Mouse (Mus musculus) stomach, postnatal 0 days (tissue): ENCODE measurements around the gene Sox4. TPM values are rescaled to one million over a fixed set of nuclear protein-coding genes. Genes with fewer than 3 reads are reported as not detected.

Experiments
- ATAC-seq: fragments of 200-750 bp; cut with Nextera tagmentation; 2 replicates; pipeline ENCODE4 v1.8.0; 2017; ENCODE audit not compliant: low FRiP score, low TSS enrichment
- DNase-seq: peaks from one replicate; pipeline ENCODE4 v3.0.0-alpha.2; 2016; ENCODE audit warnings: low spot score
- H3K27ac ChIP-seq: fragments of 300-500 bp; sonication (generic); replicated peaks from 2 replicates; pipeline ENCODE4 v1.5.1; 2014; ENCODE audit warnings: mild to moderate bottlenecking, control low read depth
- H3K27me3 ChIP-seq: fragments of 300-500 bp; sonication (generic); 2 replicates; pipeline ENCODE4 v1.6.1; 2014; ENCODE audit warnings: low read length; ENCODE audit not compliant: control insufficient read depth, insufficient read depth
- H3K36me3 ChIP-seq: fragments of 300-500 bp; sonication (generic); 2 replicates; pipeline ENCODE4 v1.6.1; 2014; ENCODE audit warnings: low read length, mixed read lengths; ENCODE audit not compliant: control insufficient read depth, insufficient read depth
- H3K4me1 ChIP-seq: fragments of 300-500 bp; sonication (generic); replicated peaks from 2 replicates; pipeline ENCODE4 v1.6.1; 2014; ENCODE audit warnings: antibody characterized with exemption; ENCODE audit not compliant: control insufficient read depth, insufficient read depth
- H3K4me2 ChIP-seq: fragments of 300-500 bp; sonication (generic); replicated peaks from 2 replicates; pipeline ENCODE4 v1.6.1; 2014; ENCODE audit warnings: low read depth, mild to moderate bottlenecking, control low read depth, moderate library complexity
- H3K4me3 ChIP-seq: fragments of 300-500 bp; sonication (generic); 2 replicates; pipeline ENCODE4 v1.5.1; 2014; ENCODE audit warnings: low read depth, low read length, control low read depth
- H3K9ac ChIP-seq: fragments of 300-500 bp; sonication (generic); 2 replicates; pipeline ENCODE4 v1.6.1; 2014; ENCODE audit warnings: mild to moderate bottlenecking, low read length, control low read depth, mixed read lengths
- H3K9me3 ChIP-seq: fragments of 300-500 bp; sonication (generic); 2 replicates; pipeline ENCODE4 v1.6.1; 2016; ENCODE audit warnings: low read length; ENCODE audit not compliant: control insufficient read depth
- CTCF ChIP-seq: IDR thresholded peaks from 2 replicates; pipeline ENCODE4 v1.5.1; 2016; ENCODE audit warnings: antibody characterized with exemption, low read depth, mild to moderate bottlenecking, moderate library complexity
- EP300 ChIP-seq: optimal IDR thresholded peaks from 2 replicates; pipeline ENCODE3; 2016; ENCODE audit warnings: antibody characterized with exemption
- WGBS: fragments of 180-500 bp; shearing (Covaris S2); extraction: QIAGEN DNeasy Blood & Tissue Kit; methylation state at CpG from one replicate; pipeline ENCODE4 v1.1.7; 2014; 5-methylcytosine and 5-hydroxymethylcytosine counted together
- polyA plus RNA-seq: library from polyadenylated mRNA; unstranded; fragments of >200 nt; fragmentation: Nextera tagmentation; extraction: Ambion mirVana; gene quantifications from 2 replicates; pipeline ENCODE4 v1.2.1, GENCODE M21; 2015

Gene Sox4
- polyA plus RNA-seq, 1 experiment from 2014 or later, result 23.1 TPM

- no peaks in the 10 kb centered on the region for H3K36me3 ChIP-seq
- 84% methylated on average over 3 of the region's 3 CpGs for WGBS
- H3K9me3 ChIP-seq, result no peaks in the 10 kb centered on the region
- no peak overlapping the region for H3K4me2 ChIP-seq
- no peak for DNase-seq
- H3K9ac ChIP-seq, result no peak overlapping the region
- no peak overlapping the region for H3K4me3 ChIP-seq
- TF ChIP-seq CTCF (no peak), EP300 (no peak)
- no peaks in the 10 kb centered on the region for H3K4me1 ChIP-seq
- H3K27ac ChIP-seq, result no peak overlapping the region
- no peak for ATAC-seq
- H3K27me3 ChIP-seq, result no peaks in the 10 kb centered on the region
These were observed 30.4 kb downstream of the Sox4 start for GRCm38 (mm10) chr13:28923136-28923535.

- DNase-seq (peak; percentile 26), ATAC-seq (peak; percentile 95)
- TF ChIP-seq CTCF (no peak), EP300 (no peak)
- Histone ChIP-seq H3K9me3 (no peaks in the 10 kb centered on the region), H3K27me3 (no peaks in the 10 kb centered on the region), H3K27ac (no peak overlapping the region; the same call in 1 of the 2 replicates), H3K9ac (no peak overlapping the region), H3K4me2 (no peak overlapping the region), H3K4me1 (no peaks in the 10 kb centered on the region), H3K36me3 (no peaks in the 10 kb centered on the region), H3K4me3 (no peak overlapping the region)
- WGBS, result 73% methylated on average over 10 of the region's 10 CpGs
These were observed 35.9 kb downstream of the Sox4 start for GRCm38 (mm10) chr13:28917379-28918250.

GRCm38 (mm10) chr13:28913656-28914055 lies 39.9 kb downstream of the Sox4 start:
- no peak overlapping the region for H3K4me3 ChIP-seq
- H3K4me1 ChIP-seq, result no peaks in the 10 kb centered on the region
- no peak overlapping the region for H3K4me2 ChIP-seq
- TF ChIP-seq CTCF (no peak), EP300 (no peak)
- no peak overlapping the region for H3K9ac ChIP-seq
- H3K36me3 ChIP-seq, result no peaks in the 10 kb centered on the region
- no peak for ATAC-seq
- no peak overlapping the region for H3K27ac ChIP-seq
- no peak for DNase-seq
- H3K27me3 ChIP-seq, result no peaks in the 10 kb centered on the region
- no peaks in the 10 kb centered on the region for H3K9me3 ChIP-seq
- WGBS, result 78% methylated on average over 6 of the region's 6 CpGs

GRCm38 (mm10) chr13:28906981-28907380 lies 46.5 kb downstream of the Sox4 start:
- 75% methylated on average over 10 of the region's 10 CpGs for WGBS
- DNase-seq (no peak), ATAC-seq (no peak)
- no peak for TF ChIP-seq CTCF
- no peaks in the 10 kb centered on the region for H3K9me3 ChIP-seq
- no peaks in the 10 kb centered on the region for H3K36me3 ChIP-seq
- no peak overlapping the region for H3K4me2 ChIP-seq
- H3K4me3 ChIP-seq, result no peak overlapping the region
- H3K4me1 ChIP-seq, result no peaks in the 10 kb centered on the region
- no peaks in the 10 kb centered on the region for H3K27me3 ChIP-seq
- no peak overlapping the region for H3K9ac ChIP-seq
- H3K27ac ChIP-seq, result no peak overlapping the region
